Mouse (Mus musculus): ENCODE measurements around the gene Wdfy3.

Wdfy3 gene

DNA sequence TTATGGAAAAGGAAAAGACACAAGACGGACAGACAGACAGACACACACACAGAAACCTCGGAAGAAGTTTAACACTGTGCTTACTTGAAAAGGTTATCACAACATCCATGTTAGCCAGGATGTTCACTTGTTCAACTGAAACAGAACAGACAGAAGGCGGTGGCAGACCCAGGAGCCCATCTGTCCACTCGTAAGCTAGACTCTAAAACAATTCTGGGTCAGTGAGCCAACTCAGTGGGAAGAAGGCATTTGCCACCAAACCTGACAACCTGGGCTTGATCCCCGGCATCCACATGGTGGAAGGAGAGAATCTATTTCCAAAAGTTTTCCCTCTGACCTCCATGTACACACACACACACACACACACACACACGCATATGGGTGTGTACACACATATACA, 237.7 kb downstream of the Wdfy3 start:
- no peak for DNase-seq (ENCODE audit: low spot score)

- DNase-seq (ENCODE audit: low spot score): no peak
Measured at GRCm38 (mm10) chr5:101830180-101830579, 239.5 kb downstream of the Wdfy3 start.

GRCm38 (mm10) chr5:101828932-101829331, 240.8 kb downstream of the Wdfy3 start:
- DNase-seq (ENCODE audit: low spot score): no peak

DNA sequence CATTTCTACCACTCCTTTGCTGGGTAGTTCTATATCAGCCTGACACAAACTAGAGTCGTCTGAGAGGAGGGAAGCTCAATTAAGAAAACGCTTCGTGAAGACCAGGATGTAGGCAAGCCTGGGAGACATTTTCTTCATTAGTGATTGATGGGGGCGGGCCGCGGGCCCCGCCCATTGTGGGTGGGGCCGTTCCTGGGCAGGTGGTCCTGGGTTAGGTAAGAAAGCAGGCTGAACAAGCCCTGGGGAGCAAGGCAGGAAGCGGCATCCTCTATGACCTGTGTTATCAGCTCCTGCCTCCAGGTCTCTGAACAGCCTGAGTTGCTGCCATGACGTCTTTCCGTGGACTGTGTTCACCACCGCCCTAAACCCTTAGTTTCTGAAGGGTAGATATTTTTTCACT, 242.2 kb downstream of the Wdfy3 start:
- DNase-seq (ENCODE audit: low spot score): no peak

GRCm38 (mm10) chr5:101826531-101826970, 243.2 kb downstream of the Wdfy3 start:
- no peak for DNase-seq (ENCODE audit: low spot score)

DNA sequence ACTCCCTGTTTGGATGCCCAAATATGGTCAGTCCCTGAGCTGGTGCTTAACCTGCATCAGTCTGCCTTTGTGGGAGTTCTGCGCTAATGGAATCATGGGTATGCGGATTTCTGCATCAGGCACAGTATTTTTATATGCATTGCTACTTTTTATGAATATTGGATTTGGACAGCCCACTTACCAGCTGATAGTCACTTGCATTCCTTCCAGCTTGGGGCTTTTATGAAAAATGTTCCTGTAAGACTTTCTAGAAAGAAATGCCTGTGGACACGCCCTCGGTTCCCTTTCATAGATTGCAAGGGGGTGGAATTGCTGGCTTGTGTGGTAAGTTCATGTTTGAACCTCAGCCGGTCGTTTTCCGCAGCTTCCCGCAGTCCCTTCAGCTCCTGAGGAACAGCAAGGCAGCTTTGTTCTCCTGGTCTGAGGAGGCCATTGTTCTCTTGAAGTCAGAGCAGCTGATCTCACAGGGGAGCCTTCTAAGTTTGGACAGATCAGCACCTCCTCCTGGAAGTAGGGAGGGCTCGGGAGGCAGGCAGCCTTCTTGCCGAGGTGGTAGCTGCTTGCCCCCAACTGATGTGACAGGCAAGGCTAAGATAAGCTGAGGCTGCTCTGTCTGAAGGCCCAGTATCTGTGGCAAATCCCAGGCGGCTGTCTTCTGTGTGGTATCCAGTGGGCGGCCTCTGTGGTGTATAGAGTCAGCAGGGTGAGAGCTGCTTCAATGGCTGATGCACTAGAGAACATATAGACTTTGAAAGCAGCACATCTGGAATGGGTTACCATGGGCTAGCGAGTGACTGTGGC, 244.4 kb downstream of the Wdfy3 start:
- no peak for DNase-seq (ENCODE audit: low spot score)

DNA sequence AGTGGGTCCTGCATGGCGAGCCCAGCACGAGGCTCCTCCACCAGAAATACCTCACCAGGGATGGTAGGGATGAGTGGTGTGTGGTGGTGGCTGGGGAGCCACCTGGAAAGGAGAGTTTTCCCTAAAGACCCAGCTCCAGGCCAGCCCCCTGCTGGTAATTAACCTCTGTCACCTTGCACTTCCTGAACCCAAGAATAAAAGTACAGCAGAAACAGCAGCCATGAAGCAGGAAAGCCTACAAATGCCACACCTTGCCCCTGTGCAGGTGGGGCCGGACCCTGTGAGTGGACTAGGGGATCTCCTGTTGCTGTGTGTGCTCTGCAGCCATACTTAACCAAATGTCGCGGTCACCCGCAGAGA, 247.4 kb downstream of the Wdfy3 start:
- no peak for DNase-seq (ENCODE audit: low spot score)

GRCm38 (mm10) chr5:101821491-101822310, 248.0 kb downstream of the Wdfy3 start:
- DNase-seq (ENCODE audit: low spot score): no peak

- no peak for DNase-seq (ENCODE audit: low spot score)
Measured at GRCm38 (mm10) chr5:101821052-101821451, 248.7 kb downstream of the Wdfy3 start.

- no peak for DNase-seq (ENCODE audit: low spot score)
Measured at GRCm38 (mm10) chr5:101819844-101820243, 249.9 kb downstream of the Wdfy3 start.

DNA sequence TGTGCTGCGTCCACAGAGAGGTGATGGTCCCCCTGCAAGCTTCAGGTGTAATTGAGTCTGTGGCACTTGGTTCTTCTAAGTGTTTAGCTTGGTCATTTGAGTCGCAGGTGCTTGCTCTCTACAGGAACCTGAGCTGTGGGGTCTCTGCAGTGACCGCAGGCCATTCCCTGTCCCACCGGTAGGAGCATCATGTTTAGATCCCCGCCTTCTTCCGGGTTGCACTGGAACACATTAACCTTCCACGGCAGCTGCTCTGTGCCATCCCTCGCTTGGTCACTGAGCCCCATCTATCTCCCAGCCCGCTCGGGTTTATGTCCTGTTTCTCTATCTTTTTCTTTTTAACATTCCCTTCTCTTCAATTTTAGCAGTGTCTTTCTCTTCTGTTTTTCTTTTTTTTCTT, 250.5 kb downstream of the Wdfy3 start:
- DNase-seq (ENCODE audit: low spot score): no peak

DNA sequence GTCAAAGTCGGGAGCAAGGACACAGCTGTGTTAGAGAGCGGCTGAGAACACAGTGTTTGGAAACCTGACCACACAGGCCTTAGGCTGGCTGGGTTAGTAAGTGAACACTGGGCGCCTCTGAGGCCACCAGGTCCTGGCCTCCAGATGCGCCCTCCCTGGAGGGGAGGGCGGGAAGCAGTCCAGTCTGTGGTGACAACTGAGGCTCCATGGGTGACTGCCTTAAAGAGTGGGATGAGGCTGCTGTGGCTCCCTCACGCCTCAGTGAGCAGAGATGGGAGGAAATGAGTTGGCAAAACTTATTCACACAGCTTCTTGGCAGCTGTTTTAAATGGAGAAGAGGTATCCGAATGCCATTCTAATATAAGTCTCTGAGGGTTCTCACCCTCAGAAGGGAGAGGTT, 252.9 kb downstream of the Wdfy3 start:
- DNase-seq (ENCODE audit: low spot score): no peak

GRCm38 (mm10) chr5:101811296-101812169, 258.2 kb downstream of the Wdfy3 start:
- DNase-seq (ENCODE audit: low spot score): no peak

GRCm38 (mm10) chr5:101802358-101803022, 267.2 kb downstream of the Wdfy3 start:
- DNase-seq (ENCODE audit: low spot score): no peak

GRCm38 (mm10) chr5:101801891-101802290, 267.8 kb downstream of the Wdfy3 start:
- no peak for DNase-seq (ENCODE audit: low spot score)

- DNase-seq (ENCODE audit: low spot score): no peak
Measured at GRCm38 (mm10) chr5:101792665-101793064, 277.1 kb downstream of the Wdfy3 start.

DNA sequence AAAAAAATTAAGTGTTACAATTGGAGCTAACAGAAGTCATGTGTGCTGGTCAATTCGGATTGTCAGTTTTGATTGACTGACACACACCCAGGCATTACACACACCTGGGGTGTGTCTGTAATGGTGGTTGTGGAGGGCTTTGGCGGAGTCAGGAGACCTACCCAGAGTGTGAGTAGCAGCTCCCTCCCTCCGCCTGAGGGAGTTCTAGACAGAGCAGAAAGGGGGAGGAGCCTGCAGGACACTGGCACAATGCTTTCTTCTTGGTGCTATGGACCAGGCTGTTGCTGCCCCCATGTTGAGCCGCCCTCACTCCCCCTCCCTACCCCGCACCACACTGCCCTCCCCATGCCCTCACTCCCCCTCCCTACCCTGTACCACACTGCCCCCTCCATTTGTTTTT, 279.2 kb downstream of the Wdfy3 start:
- no peak for DNase-seq (ENCODE audit: low spot score)

DNA sequence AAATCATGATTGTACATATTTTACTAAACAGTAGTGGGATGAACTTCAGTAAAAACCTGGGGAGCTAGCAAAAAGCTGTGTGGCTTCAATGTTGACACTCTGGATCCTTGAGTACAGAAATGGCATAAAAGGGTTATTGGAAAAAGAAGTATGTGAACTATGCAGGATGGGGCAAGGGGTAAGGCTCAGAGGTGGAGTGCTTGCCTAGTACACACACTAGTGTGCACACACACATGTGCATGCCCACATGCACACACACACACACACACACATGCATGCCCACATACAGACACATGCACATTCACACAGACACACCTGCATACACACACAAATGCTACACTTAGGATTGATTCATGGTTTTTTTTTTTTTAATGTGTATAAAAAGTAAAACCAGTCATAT, 280.0 kb downstream of the Wdfy3 start:
- no peak for DNase-seq (ENCODE audit: low spot score)

- no peak for DNase-seq (ENCODE audit: low spot score)
Measured at GRCm38 (mm10) chr5:101785921-101786614, 283.7 kb downstream of the Wdfy3 start.

- DNase-seq (ENCODE audit: low spot score): no peak
Measured at GRCm38 (mm10) chr5:101784787-101785186, 284.9 kb downstream of the Wdfy3 start.

GRCm38 (mm10) chr5:101784328-101784727, 285.4 kb downstream of the Wdfy3 start:
- no peak for DNase-seq (ENCODE audit: low spot score)
